Mouse (Mus musculus): Measurements from ENCODE around the gene H2-T24. TPM values are rescaled to one million over a fixed set of nuclear protein-coding genes. Genes with fewer than 3 reads are reported as not detected.
"Not testable (repeated sequence)": the region's sequence is repeated elsewhere in the genome, so short reads cannot be mapped to it uniquely, and the experiment has no call there.

H2-T24 gene
- total RNA-seq, 1 experiment from 2014 or later = 292 TPM

DNA sequence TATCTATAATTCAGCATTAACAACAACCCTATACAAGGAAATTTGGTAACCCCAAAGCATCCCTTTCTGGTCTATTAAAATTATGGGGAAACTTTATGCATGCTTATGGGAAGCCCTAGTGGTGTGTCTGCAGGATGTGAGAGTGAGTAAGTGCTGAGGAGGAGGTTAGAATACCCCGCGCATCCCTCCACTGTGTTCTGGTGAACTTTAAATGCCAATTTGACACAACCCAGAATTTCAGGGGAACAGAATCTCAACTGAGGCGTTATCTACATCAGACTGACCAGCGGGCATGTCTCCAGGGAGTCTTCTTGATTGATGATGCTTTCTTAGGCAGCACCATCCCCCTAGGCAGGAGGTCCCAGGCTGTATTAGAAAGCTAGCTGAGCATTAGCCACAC lies 5.5 kb upstream of the H2-T24 start:
- ATAC-seq (ENCODE audit: extremely low read depth, insufficient number of reproducible peaks, low FRiP score, poor library complexity, severe bottlenecking) = no peak

DNA sequence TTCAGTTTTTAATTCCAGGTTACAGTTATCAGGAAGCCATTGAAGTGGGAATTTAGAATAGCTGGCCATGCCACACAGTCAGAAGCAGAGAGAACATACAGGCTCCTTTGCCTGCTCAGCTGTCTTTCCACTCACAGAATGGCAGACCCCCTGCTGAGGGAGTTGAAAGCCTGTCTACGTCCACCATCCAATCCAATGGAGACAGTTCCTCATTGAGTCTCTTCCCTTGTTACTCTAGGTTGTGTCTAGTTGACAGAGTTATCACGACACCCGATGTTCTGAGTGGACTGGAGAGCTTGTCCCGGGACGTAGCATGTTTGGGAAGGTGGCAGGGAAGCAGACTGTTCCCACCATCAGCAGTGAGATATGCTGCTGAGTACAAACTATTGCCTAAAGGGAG lies 4.8 kb upstream of the H2-T24 start:
- no peak for ATAC-seq (ENCODE audit: extremely low read depth, insufficient number of reproducible peaks, low FRiP score, poor library complexity, severe bottlenecking)

DNA sequence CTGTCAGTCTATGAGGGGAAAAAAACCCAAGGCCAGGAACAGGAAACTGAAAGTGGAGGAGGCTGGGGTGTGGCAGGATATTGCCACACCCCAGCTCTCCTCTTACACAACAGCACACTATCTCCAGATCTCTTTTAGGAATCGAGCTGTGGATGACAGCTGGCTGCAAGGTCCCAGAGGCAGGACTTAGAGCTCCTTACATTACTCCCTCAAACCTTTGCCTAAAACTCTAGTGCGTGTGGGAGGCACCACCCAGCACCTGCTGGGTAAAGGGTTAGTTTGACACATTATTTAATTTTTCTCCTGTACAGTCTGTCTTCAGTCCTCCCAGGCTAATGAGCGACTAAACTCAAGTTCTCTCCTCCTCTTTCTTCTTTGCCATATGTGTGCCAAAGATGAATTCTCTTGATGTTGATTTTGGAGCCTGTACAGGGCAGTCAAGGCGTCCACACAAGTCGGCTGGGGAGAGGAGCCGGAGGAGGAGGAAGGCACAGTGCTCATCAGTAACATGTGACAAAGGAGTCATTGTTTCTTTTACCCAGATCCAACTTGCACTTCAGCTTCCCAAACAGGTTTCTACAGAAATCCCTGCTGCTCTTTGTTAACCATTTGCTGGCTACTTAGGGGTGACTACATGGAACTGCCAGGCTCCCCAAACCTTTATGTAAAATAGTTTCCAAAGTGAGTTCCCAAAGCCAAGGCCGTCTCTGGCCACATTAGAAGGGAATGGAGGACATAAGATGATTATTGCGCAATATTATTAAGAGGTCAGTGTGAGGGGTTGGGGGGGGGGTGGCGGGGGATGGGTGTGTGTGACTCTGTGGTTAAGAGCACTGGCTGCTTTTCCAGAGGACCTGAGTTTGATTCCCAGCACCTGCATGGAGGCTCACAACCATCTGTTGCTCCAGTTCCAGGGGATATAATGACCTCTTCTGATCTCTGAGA lies 3.6 kb upstream of the H2-T24 start:
- ATAC-seq (ENCODE audit: extremely low read depth, insufficient number of reproducible peaks, low FRiP score, poor library complexity, severe bottlenecking) = no peak

DNA sequence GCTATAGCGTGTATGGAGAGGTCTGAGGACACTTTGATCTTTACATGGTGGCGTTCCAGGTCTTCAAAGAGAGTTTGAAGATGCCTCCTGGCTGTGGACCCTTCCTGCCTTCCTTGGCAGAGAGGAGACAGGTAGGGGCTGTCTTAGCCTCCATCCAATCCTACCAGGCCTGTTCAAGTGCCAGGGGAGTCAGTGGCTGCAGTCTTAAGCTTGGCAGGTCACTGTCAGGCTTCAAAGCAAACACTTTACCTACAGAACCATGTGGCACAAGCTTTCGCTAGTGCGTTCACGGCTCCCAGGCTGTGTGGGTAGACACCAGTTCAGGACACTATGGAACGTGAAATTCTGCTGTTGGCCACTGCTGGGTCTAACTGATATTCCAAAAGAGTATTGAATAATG lies 2.6 kb upstream of the H2-T24 start:
- no peak for ATAC-seq (ENCODE audit: extremely low read depth, insufficient number of reproducible peaks, low FRiP score, poor library complexity, severe bottlenecking)

DNA sequence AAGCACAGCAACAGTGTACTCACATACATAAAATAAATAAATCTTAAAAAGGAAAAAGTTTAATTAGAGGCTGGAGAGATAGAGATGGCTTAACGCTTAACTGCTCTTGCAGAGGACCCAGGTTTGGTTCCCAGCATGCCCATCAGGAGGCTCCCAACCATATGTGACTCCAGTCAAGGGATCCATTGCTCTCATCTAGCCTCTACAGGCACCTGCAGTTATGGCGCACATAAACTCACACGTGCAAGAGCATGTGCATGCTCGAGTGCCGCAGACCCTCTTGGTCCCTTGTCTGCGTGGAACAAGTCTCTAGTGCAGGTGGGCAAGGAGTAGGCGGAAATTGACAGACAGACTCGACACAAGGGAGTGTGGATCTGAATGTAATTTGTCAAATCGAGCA lies 1.7 kb upstream of the H2-T24 start:
- ATAC-seq (ENCODE audit: extremely low read depth, insufficient number of reproducible peaks, low FRiP score, poor library complexity, severe bottlenecking) = no peak

DNA sequence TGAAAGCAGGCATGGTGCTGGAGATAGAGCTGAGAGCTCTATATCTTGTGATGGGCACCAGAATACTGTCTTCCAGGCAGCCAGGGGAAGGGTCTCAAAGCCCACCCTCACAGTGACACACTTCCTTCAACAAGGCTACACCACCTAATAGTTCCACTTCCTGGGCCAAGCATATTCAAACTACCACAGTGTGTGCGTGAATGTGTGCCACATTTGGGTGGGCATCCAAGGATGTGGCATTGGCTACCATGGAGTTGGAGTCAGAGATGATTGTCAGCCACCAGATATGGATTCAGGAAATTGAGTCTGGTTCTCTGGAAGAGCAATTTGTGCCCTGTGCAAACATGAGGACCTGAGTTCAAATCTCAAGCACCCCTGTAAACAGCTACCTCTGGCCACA lies 949 bp upstream of the H2-T24 start:
- ATAC-seq (ENCODE audit: extremely low read depth, insufficient number of reproducible peaks, low FRiP score, poor library complexity, severe bottlenecking) = no peak

DNA sequence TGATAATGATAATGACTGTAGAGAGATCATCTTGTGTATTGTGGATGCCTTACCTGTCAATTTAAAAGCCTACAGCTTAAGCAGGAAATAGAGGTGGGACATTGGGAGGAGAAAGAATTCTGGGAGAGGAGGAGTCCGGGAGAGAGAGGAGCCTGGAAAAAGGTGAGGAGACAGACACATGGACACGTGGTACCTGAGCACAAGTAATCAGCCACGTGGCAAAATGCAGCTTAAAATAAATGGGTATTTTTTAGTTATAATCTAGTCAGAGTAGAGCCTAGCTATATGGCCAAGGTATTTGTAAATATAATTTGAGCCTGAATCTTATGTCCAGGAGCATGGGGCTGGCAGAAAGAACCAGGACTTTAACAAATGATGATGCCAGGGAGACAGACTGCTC lies 841 bp downstream of the H2-T24 start:
- ATAC-seq (ENCODE audit: extremely low read depth, insufficient number of reproducible peaks, low FRiP score, poor library complexity, severe bottlenecking) = no peak

DNA sequence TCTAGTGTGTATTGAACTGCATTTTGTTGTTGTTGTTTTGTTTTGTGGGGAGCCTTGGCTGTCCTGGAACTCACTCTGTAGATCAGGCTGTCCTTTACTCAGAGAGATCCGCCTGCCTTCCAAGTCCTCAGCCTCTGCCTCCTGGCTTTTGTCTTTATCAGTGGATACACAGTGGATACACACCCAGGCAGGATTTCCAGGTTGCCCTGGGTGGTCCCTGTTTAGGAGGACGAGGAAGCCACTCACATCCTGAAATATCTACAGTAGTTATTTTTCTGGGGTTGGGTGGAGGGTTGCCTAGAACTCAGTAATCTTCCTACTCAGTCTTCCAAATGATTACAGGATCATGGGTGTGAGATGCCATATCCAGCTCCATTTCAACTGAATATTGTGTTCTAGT lies 1.4 kb downstream of the H2-T24 start:
- ATAC-seq (ENCODE audit: extremely low read depth, insufficient number of reproducible peaks, low FRiP score, poor library complexity, severe bottlenecking) = no peak

DNA sequence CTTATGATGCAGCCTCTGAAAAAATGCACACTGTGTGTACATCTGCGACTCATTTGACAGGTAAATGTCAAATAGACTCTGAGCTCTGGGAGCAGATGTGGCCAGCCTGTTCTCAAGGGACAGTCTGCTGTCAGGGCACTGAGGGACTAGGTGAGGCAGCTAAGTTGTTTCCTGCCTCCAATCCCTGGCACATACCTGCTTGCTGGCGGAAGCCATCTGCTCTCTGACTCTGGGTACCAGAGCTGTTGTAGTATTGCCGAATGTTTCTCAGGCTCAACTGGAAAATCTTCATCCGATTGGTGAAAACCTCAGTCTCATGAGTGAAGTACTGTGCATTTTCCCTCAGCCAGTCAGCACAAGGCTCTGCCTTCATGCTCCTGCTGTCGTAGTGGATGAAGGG lies 3.3 kb downstream of the H2-T24 start:
- ATAC-seq (ENCODE audit: extremely low read depth, insufficient number of reproducible peaks, low FRiP score, poor library complexity, severe bottlenecking) = no peak

DNA sequence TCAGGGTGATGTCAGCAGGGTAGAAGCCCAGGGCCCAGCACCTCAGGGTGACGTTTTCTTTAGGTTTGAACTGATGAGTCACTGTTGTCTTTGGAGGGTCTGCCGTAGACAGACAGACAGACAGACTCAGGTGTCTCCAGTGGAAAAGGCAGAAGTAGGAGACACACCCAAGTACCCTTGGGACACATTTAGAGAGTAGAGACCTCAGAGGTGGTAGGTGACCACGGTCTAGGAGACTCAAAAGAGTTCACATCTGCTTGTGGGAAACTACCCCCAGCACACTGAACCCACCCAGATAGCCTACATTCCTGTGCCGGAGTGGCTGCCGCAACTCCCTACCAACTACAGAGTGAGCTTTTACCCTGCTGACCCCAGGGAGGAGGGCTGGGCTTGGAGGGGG lies 5.4 kb downstream of the H2-T24 start:
- no peak for ATAC-seq (ENCODE audit: extremely low read depth, insufficient number of reproducible peaks, low FRiP score, poor library complexity, severe bottlenecking)

DNA sequence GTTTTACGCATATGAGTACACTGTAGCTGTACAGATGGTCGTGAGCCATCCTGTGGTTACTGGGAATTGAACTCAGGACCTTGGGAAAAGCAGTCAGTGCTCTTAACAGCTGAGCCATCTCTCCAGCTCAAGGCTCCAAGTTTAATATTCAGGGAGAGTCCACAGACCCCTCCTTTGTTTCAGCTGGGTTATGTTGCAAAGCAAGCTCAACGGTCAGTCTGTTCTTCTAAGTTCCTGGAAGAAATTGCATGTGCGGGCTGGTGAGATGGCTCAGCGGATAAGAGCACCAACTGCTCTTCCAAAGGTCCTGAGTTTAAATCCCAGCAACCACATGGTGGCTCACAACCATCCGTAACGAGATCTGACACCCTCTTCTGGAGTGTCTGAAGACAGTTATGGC lies 16.0 kb downstream of the H2-T24 start:
- not testable (repeated sequence) for ATAC-seq (ENCODE audit: extremely low read depth, insufficient number of reproducible peaks, low FRiP score, poor library complexity, severe bottlenecking)

DNA sequence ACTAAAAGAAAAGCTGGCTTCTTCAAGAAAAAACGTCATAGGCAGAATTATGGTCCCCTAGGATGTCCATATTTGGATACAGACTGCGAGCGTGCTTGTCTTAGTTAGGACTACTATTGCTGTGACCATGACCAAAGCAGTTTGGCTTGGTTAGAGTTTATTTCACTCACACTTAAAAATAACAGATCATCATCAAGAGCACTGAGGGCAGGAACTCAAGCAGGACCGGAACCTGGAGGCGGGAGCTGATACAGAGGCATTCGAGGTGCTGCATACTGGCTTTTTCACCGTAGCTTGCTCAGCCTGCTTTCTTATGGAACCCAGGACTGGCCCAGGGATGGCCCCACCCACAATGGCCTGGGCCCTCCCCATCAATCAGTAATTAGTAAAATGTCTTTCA lies 17.0 kb downstream of the H2-T24 start:
- ATAC-seq (ENCODE audit: extremely low read depth, insufficient number of reproducible peaks, low FRiP score, poor library complexity, severe bottlenecking) = no peak

DNA sequence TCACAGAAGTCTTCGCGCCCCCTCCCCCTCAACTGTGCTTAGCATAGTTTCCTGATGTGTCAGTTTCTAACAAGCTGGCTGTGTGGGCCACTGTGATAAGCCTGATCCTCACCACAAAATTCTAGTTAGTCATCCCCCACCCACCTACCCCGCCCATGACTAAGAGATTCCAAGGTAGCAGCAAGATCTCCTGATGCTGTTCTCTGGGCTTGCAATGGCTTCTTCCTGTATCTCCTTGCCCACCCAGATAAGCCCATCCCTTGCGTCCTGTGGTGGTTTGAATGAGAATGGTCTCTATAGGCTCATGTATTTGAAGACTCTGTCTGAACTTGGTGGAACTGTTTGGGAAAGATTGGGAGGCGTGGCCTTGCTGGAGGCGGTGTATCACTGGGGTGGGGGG lies 18.4 kb downstream of the H2-T24 start:
- ATAC-seq (ENCODE audit: extremely low read depth, insufficient number of reproducible peaks, low FRiP score, poor library complexity, severe bottlenecking) = no peak

DNA sequence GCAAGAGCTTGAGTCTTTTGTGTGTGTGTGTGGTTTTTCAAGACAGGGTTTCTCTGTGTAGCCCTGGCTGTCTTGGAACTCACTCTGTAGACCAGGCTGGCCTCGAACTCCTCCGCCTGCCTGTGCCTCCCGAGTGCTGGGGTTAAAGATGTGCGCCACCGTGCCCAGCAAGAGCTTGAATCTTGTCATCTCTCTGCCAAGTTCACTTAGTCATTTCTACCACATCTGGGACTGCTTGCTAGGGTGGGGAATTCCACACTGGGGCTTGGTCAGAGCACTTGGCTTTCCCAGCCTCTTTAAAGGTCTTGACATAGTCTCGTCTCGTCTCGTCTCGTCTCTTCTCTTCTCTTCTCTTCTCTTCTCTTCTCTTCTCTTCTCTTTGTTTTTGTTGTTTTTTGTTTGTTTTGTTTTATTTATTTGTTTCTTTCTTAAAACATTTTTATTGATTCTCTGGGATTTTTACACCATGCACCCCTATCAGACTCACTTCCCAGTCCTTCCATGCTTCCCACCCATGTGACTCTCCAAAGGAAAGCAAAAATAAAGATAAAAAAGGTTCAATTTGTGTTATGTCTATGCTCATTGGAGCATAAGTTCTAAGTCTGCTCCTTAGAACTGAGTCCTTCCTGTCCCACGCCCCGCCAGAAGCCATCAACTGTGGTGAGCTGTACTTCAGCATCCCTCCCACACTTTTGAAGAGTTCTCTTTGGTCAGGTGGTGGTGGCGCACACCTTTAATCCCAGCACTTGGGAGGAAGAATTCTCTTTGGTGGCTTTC lies 19.1 kb downstream of the H2-T24 start:
- no peak for ATAC-seq (ENCODE audit: extremely low read depth, insufficient number of reproducible peaks, low FRiP score, poor library complexity, severe bottlenecking)

DNA sequence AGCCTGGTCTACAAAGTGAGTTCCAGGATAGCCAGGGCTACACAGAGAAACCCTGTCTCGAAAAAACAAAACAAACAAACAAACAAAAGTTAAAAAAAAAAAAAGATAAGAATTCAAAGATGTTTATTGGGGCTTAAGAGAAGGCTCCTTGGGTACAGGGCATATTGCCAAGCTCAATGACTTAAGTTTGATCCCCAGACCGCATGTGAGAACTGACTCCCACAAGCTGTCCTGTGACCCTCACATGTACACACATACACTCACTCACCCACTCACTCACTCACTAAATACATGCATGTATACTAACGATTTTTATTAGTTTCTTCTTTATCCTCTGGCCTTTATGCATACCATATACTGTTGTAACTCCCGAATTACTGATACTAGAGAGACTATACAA lies 20.0 kb downstream of the H2-T24 start:
- ATAC-seq (ENCODE audit: extremely low read depth, insufficient number of reproducible peaks, low FRiP score, poor library complexity, severe bottlenecking) = no peak

DNA sequence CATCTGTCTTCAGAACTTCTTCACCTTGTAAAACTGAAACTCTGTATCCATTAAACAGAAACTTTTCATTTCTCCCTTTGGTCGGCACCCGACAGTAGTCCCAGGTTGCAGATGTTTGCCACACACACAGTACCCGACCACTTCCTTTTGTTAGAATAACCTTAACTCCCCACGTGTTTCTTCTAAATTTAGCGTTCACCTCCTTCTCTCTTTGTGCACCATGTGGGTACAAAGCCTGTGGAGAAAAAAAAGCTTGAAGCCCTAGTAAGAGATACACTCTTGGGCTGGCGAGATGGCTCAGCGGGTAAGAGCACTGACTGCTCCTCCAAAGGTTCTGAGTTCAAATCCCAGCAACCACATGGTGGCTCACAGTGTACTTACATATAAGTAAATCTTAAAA lies 21.0 kb downstream of the H2-T24 start:
- peak; percentile 21; the same call in 1 of the 2 replicates for ATAC-seq (ENCODE audit: extremely low read depth, insufficient number of reproducible peaks, low FRiP score, poor library complexity, severe bottlenecking)

DNA sequence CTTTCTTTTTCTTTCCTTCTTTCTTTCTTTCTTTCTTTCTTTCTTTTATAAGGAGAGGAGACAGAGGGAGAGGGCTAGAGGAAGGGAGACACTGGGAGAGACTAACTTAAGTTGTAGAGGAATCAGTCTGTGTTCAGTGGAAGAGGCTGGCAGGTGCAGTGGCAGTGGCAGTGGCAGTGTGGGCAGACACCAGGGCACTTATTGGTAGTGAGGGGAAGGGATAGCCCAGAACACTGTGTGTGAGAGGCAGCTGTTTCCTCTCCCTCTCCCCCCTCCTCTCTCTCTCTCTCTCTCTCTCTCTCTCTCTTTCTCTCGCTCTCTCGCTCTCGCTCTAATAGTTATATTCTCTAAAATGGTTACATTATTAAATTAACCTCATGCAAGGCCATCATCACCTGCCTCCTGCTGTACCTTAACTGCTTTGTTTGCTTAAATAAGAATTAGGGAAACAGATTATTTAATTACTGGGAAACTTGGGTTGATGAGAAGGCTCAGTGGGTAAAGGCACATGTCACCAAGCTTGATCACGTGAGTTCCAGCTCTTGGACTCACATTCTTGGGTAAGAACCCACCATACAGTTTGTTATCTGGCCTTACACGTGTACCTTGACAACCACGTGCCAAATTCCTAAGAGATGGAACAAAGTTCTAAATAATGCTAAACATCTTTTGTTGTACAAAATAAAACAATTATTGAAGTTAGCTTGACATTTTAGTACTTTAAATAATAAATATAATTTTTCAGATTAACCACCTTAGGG lies 21.6 kb downstream of the H2-T24 start:
- no peak for ATAC-seq (ENCODE audit: extremely low read depth, insufficient number of reproducible peaks, low FRiP score, poor library complexity, severe bottlenecking)

DNA sequence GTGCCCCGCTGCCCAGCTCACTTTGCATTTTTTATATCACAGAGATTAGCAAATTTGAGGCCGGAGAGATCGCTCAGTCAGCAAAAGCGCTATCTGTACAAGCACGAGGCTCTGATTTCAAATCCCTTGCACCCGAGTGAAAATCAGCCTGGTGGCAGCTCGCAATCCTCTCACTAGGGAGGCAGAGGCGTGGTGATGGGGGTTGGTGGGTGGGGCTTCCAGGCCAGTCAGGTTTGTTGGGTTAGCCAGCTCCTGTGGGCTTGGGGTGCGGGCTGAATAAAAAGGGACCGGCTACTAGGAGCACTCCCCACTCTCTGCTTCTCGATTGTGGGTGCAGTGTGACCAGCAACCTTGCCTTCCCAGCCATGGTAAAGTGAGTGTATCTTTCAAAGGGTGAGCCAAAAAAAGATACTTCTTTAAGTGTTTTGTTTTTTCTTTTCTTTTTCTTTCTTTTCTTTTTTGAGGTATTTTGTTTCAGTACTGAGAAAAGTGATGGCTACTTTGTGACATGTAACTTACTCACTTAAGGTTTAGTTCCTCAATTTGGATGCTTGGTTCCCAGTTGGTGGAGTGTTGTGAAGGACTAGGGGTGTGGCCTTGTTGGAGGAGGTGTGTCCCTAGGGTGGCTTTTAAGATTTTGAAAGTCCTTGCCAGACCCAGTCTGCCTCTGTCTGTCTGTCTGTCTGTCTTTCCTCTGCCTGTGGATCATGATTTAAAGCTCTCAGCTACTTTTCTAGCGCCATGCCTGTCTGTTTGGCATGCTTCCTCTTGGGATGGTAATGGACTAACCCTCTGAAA lies 22.4 kb downstream of the H2-T24 start:
- ATAC-seq (ENCODE audit: extremely low read depth, insufficient number of reproducible peaks, low FRiP score, poor library complexity, severe bottlenecking) = peak; percentile 51

DNA sequence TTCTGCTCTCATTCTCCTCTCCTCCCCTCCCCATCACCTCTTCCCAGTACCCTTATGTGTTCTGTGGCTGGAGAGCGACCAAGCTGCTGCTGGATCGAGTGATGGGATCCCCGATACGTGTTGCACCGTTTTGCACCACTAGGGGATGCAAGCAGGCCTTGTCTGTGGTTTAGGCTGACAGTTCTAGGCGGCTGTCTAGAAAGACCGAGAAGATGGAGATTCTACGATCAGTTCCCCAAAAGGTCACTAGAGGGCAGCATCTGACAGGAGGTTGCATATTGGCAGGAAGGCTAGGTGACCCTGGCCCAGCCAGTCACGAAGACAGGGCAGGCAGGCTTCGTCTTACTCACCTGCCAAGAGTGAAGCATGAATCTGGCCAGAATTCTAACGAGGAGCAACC lies 23.4 kb downstream of the H2-T24 start:
- ATAC-seq (ENCODE audit: extremely low read depth, insufficient number of reproducible peaks, low FRiP score, poor library complexity, severe bottlenecking) = peak; percentile 75

Data from neutrophil, adult 5-6 weeks (primary cell).